In the genomic region with DNA sequence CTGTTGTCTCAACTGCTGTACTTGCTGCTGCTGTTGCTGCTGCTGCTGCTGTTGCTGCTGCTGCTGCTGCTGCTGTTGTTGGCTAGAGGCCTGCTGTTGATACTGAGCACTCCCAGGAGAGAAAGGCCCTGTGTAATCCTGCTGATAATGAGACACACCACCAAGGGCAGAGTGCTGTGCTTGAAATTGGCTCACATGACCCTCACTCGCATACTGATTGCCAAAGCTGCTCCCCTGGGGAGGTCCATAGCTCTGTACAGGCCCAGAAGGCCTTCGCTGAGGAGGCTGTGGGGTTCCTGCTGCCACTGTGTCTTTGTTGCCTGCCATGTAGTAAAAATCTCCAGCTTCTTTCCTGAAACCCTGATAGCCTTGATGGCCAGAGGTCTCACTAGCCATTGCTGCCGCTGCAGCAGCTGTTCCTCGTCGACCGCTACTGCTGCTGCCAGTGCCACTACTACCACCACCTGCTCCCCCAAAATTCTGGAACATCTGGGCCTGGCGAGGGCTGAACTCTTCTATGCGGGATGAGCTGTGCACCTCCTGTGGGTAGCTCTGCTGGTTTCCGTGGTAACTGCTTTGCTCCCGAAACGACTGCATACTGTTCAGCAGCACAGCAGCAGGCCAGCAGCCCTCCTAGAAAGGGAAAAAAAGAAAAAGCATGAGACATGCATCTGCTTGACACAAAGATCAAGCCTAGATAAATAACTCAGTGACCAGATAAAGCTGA, we compare ENCODE assay signal across 8 mouse cellular contexts.
DNase-seq lines count a peak whose midpoint lies in the region; ATAC-seq lines count a peak whose summit lies in the region.

No protein-coding gene starts in this region.

- ATAC-seq in megakaryocyte-erythroid progenitor cell, adult 5-6 weeks (replicated peaks; ENCODE audit: low FRiP score, low TSS enrichment, poor library complexity, severe bottlenecking): peak; percentile 52

- peak; percentile 43 to 47 for DNase-seq in frontal cortex, postnatal 36 days (ENCODE audit: low spot score in 2 of 2)
- no peak for DNase-seq in frontal cortex, postnatal 25 days (ENCODE audit: low spot score in 2 of 2)
- DNase-seq in adrenal gland, postnatal 25 days: peak; percentile 13
- peak; percentile 34 to 53 for DNase-seq in heart, adult 9 months (ENCODE audit: low spot score in 2 of 2)
- DNase-seq in thymus, postnatal 14 days: no peak
- DNase-seq in natural killer cell, adult 2 months (ENCODE audit: low spot score in 2 of 2): no peak
- no peak for DNase-seq in urinary bladder, postnatal 10 days (ENCODE audit: low spot score)

Comparison
In these comparisons a context has a peak if more than half of its experiments do, and no peak if none do; other contexts are left out.
1. DNase-seq: peak in frontal cortex, postnatal 36 days (2 of 2), adrenal gland, postnatal 25 days (single experiment) and heart, adult 9 months (2 of 2); none in frontal cortex, postnatal 25 days (0 of 2), thymus, postnatal 14 days (single experiment), natural killer cell, adult 2 months (0 of 2) and urinary bladder, postnatal 10 days (single experiment).